14 mouse cellular contexts compared by ENCODE assay signal in the genomic region with DNA sequence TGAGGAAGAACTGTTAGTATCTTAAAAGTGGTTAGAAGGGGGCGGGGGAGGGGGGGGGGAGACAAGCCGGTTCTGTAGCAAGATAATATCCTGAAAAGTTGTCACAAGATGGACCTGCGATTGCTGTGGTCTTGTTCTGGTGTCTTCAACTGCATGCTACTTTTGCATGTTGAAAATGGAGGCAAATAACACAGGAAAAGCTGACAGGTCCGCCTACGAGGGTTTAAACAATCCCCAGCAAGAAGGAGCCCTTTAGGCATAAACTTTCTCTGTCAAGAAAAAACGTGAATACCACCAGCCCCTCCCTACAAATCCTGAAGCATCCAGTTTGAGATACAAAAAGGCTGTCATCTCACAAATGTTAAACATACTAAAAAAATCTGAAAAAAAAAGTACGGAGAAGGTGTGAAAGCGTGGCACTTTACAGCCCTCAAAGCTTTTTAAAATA. TPM values are rescaled to one million over a fixed set of nuclear protein-coding genes. Genes with fewer than 3 reads are reported as not detected.
DNase-seq lines count a peak whose midpoint lies in the region; ATAC-seq and TF ChIP-seq lines count a peak whose summit lies in the region.
"Had no signal": no experiment of that assay in that cellular context is flagged by ENCODE, and none has a peak within 500 bp of the region (broad histone marks: within the 10 kb centered on the region; RNA-seq: fewer than 3 reads in every experiment).

No protein-coding gene starts in this region.

- no peak for TF ChIP-seq POLR2A in thymus, adult 2 months (IDR thresholded peaks at IDR 0.05; ENCODE audit: control insufficient read depth, extremely low read depth, insufficient read depth, low read length, poor library complexity)

- H3K27ac ChIP-seq in heart, postnatal 0 days (ENCODE audit: low read depth) = 0 out of 2 replicates have a peak overlapping the region, but pooled peaks have one; percentile 5
- 0 out of 2 replicates have a peak overlapping the region, but pooled peaks have one; percentile 5 for H3K27ac ChIP-seq in midbrain, embryonic 11.5 days (ENCODE audit: low read depth, low read length)
- H3K27ac ChIP-seq in midbrain, embryonic 16.5 days (ENCODE audit: low read length) = no peak overlapping the region
- peak overlapping the region; percentile 58 for H3K27ac ChIP-seq in embryonic facial prominence, embryonic 15.5 days (replicated peaks)
- no peak overlapping the region for H3K27ac ChIP-seq in thymus, adult 2 months (ENCODE audit: control insufficient read depth, insufficient read depth, low read length)
- H3K27ac ChIP-seq: limb, embryonic 12.5 days had no signal

- H3K4me1 ChIP-seq in heart, postnatal 0 days (ENCODE audit: control insufficient read depth, insufficient read depth) = peaks cover 70% of the 10 kb centered on the region
- peaks cover 89% of the 10 kb centered on the region for H3K4me1 ChIP-seq in midbrain, embryonic 11.5 days (ENCODE audit: control insufficient read depth, insufficient read depth, low read length)
- H3K4me1 ChIP-seq in midbrain, embryonic 16.5 days (ENCODE audit: control insufficient read depth, insufficient read depth, low read length) = peaks cover 46% of the 10 kb centered on the region
- peaks cover 42% of the 10 kb centered on the region for H3K4me1 ChIP-seq in embryonic facial prominence, embryonic 15.5 days
- no peaks in the 10 kb centered on the region for H3K4me1 ChIP-seq in thymus, adult 2 months (replicated peaks; ENCODE audit: control insufficient read depth, insufficient read depth, low read length)

- no peak overlapping the region for H3K4me2 ChIP-seq in heart, postnatal 0 days (ENCODE audit: low read depth, low read length)
- H3K4me2 ChIP-seq in midbrain, embryonic 11.5 days = no peak overlapping the region
- H3K4me2 ChIP-seq in midbrain, embryonic 16.5 days (ENCODE audit: low read length) = no peak overlapping the region
- no peak overlapping the region for H3K4me2 ChIP-seq in embryonic facial prominence, embryonic 15.5 days (replicated peaks)
- H3K4me2 ChIP-seq: limb, embryonic 12.5 days had no signal

- no peak overlapping the region for H3K9ac ChIP-seq in heart, postnatal 0 days (replicated peaks; ENCODE audit: low read depth, low read length)
- H3K9ac ChIP-seq in midbrain, embryonic 11.5 days (ENCODE audit: low read length) = no peak overlapping the region
- no peak overlapping the region for H3K9ac ChIP-seq in midbrain, embryonic 16.5 days (ENCODE audit: low read depth, low read length)
- no peak overlapping the region for H3K9ac ChIP-seq in embryonic facial prominence, embryonic 15.5 days
- H3K9ac ChIP-seq: limb, embryonic 12.5 days; liver, embryonic 15.5 days had no signal

- no peak for TF ChIP-seq CTCF in heart, postnatal 0 days (IDR thresholded peaks at IDR 0.05; ENCODE audit: low read depth)
- no peak for TF ChIP-seq CTCF in thymus, adult 2 months (IDR thresholded peaks at IDR 0.05; ENCODE audit: borderline replicate concordance, control insufficient read depth, extremely low read depth, insufficient read depth, low read length, poor library complexity)

- TF ChIP-seq EP300 in heart, postnatal 0 days (IDR thresholded peaks at IDR 0.05; ENCODE audit: low read depth) = no peak

- 57% methylated on average over 8 of the region's 8 CpGs for WGBS in heart, postnatal 0 days
- 40% methylated on average over 8 of the region's 8 CpGs for WGBS in midbrain, embryonic 11.5 days
- WGBS in midbrain, embryonic 16.5 days = 45% methylated on average over 8 of the region's 8 CpGs
- WGBS in embryonic facial prominence, embryonic 15.5 days = 33% methylated on average over 8 of the region's 8 CpGs
- 82% methylated on average over 8 of the region's 8 CpGs for WGBS in thymus, adult 2 months

- no peak overlapping the region for H3K4me3 ChIP-seq in heart, postnatal 0 days (ENCODE audit: low read depth, low read length)
- H3K4me3 ChIP-seq in midbrain, embryonic 11.5 days (ENCODE audit: low read depth, low read length) = no peak overlapping the region
- H3K4me3 ChIP-seq in midbrain, embryonic 16.5 days (ENCODE audit: low read depth, low read length) = no peak overlapping the region
- H3K4me3 ChIP-seq in embryonic facial prominence, embryonic 15.5 days (replicated peaks) = no peak overlapping the region
- H3K4me3 ChIP-seq in thymus, adult 2 months (ENCODE audit: control insufficient read depth, insufficient read depth, low read length) = no peak overlapping the region
- H3K4me3 ChIP-seq: limb, embryonic 12.5 days; liver, embryonic 15.5 days had no signal

- H3K27me3 ChIP-seq in heart, postnatal 0 days (ENCODE audit: control insufficient read depth, insufficient read depth, low read length) = no peaks in the 10 kb centered on the region
- H3K27me3 ChIP-seq in midbrain, embryonic 11.5 days (ENCODE audit: control insufficient read depth, insufficient read depth, low read length) = no peaks in the 10 kb centered on the region
- H3K27me3 ChIP-seq in midbrain, embryonic 16.5 days (ENCODE audit: control insufficient read depth, insufficient read depth, low read depth, low read length) = no peaks in the 10 kb centered on the region
- peaks cover 4% of the 10 kb centered on the region; the same call in 1 of the 2 replicates for H3K27me3 ChIP-seq in embryonic facial prominence, embryonic 15.5 days
- no peaks in the 10 kb centered on the region for H3K27me3 ChIP-seq in thymus, adult 2 months (ENCODE audit: control insufficient read depth, insufficient read depth, low read length)
- H3K27me3 ChIP-seq: liver, embryonic 15.5 days had no signal

- no peaks in the 10 kb centered on the region for H3K36me3 ChIP-seq in heart, postnatal 0 days (replicated peaks; ENCODE audit: control insufficient read depth, insufficient read depth, low read length)
- no peaks in the 10 kb centered on the region for H3K36me3 ChIP-seq in midbrain, embryonic 11.5 days (ENCODE audit: control insufficient read depth, insufficient read depth, low read length)
- no peaks in the 10 kb centered on the region for H3K36me3 ChIP-seq in midbrain, embryonic 16.5 days (ENCODE audit: control insufficient read depth, insufficient read depth, low read length)
- no peaks in the 10 kb centered on the region for H3K36me3 ChIP-seq in embryonic facial prominence, embryonic 15.5 days
- H3K36me3 ChIP-seq in thymus, adult 2 months (ENCODE audit: control insufficient read depth, insufficient read depth, low read length) = no peaks in the 10 kb centered on the region
- H3K36me3 ChIP-seq: limb, embryonic 12.5 days had no signal

- H3K9me3 ChIP-seq in heart, postnatal 0 days (replicated peaks; ENCODE audit: control insufficient read depth, low read length) = no peaks in the 10 kb centered on the region
- H3K9me3 ChIP-seq in midbrain, embryonic 11.5 days (ENCODE audit: control insufficient read depth, low read length) = no peaks in the 10 kb centered on the region
- no peaks in the 10 kb centered on the region for H3K9me3 ChIP-seq in midbrain, embryonic 16.5 days (replicated peaks; ENCODE audit: control insufficient read depth, low read length, poor library complexity, severe bottlenecking)
- H3K9me3 ChIP-seq in embryonic facial prominence, embryonic 15.5 days (replicated peaks) = no peaks in the 10 kb centered on the region
- H3K9me3 ChIP-seq: embryonic facial prominence, embryonic 13.5 days; limb, embryonic 12.5 days; liver, embryonic 15.5 days had no signal

- DNase-seq in frontal cortex, postnatal 36 days (ENCODE audit: low spot score in 2 of 2) = no peak
- DNase-seq in heart, postnatal 0 days (ENCODE audit: low spot score) = no peak
- no peak for DNase-seq in heart, adult 9 months (ENCODE audit: low spot score in 2 of 2)
- DNase-seq in midbrain, embryonic 11.5 days (ENCODE audit: low spot score, missing footprints) = peak; percentile 89
- DNase-seq in thymus, adult 2 months = no peak
- DNase-seq: cerebellum, adult 11-12 months; lung, postnatal 36 days; thymus, postnatal 25 days had no signal

- ATAC-seq in frontal cortex, adult (ENCODE audit: low TSS enrichment) = peak; percentile 14; the same call in 1 of the 2 replicates
- ATAC-seq in heart, postnatal 0 days (ENCODE audit: insufficient read depth, low read depth) = no peak
- no peak for ATAC-seq in midbrain, embryonic 11.5 days (ENCODE audit: low FRiP score)
- ATAC-seq in midbrain, embryonic 16.5 days = no peak
- no peak for ATAC-seq in embryonic facial prominence, embryonic 15.5 days (ENCODE audit: insufficient number of reproducible peaks, low FRiP score, low TSS enrichment, low read depth)

RNA-seq across cellular contexts. Expression of a gene that starts 15.0 kb away (rescaled TPM):
- total RNA-seq in heart, postnatal 0 days (2014; rRNA removed; ENCODE audit: low replicate concordance) = 36.4 and 41.2 TPM in 2 replicates
- 13.4 and 13.6 TPM in 2 replicates for polyA plus RNA-seq in heart, postnatal 0 days (2015; fragmentation: Nextera tagmentation; extraction: Ambion mirVana)
- 61.2 and 69.9 TPM in 2 replicates for polyA plus RNA-seq in midbrain, embryonic 11.5 days (2014; fragmentation: Nextera tagmentation; extraction: Ambion mirVana)
- 24.6 and 26.7 TPM in 2 replicates for polyA plus RNA-seq in midbrain, embryonic 16.5 days (2015; fragmentation: Nextera tagmentation; extraction: Ambion mirVana)
- polyA plus RNA-seq in embryonic facial prominence, embryonic 15.5 days (2015; fragmentation: Nextera tagmentation; extraction: Ambion mirVana) = 69.8 and 71.2 TPM in 2 replicates
- 6.5 and 8.7 TPM in 2 replicates for polyA plus RNA-seq in thymus, adult 2 months (2012; rRNA removed)

Comparison
In these comparisons a context has a peak if more than half of its experiments do, and no peak if none do; other contexts are left out.
1. H3K27ac ChIP-seq: peak in heart, postnatal 0 days (single experiment), midbrain, embryonic 11.5 days (single experiment) and embryonic facial prominence, embryonic 15.5 days (single experiment); none in midbrain, embryonic 16.5 days (single experiment) and thymus, adult 2 months (single experiment).